Mouse (Mus musculus): ENCODE data around the gene Gpr152. TPM values are rescaled to one million over a fixed set of nuclear protein-coding genes. Genes with fewer than 3 reads are reported as not detected.

Gene Gpr152
- polyA plus RNA-seq, 1 experiment, result not detected

DNA sequence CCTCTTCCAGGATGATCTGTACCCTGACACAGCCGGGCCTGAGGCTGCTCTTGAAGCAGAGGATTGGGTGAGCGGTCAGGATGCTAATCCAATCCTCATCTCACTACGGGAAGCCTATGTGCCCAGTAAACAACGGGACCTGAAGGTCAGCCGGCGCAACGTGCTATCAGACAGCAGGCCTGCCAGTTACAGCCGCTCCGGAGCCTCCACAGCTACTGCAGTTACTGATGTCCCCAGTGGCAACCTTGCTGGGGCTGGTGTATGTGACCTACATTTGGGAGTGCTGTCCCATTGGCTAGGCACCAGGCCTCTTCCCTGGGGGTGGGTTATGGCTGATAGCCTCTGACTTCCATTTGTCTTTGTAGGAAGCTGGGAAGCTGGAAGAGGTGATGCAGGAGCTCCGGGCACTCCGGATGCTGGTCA, 13.7 kb downstream of the Gpr152 start, which contains the start of gene Ptprcap:
Ptprcap (plus strand) TSS at position 373 of the 423 bp plus-strand sequence.
- peaks cover 15% of the 10 kb centered on the region for H3K79me3 ChIP-seq (ENCODE audit: low read depth)
- H3K4me3 ChIP-seq (ENCODE audit: insufficient read depth, poor library complexity, severe bottlenecking), result no peak within 1 kb of the TSS
- no peaks in the 10 kb centered on the region for H3K27me3 ChIP-seq (ENCODE audit: control insufficient read depth, insufficient read depth, insufficient read length)
- peaks cover 28% of the 10 kb centered on the region for H3K79me2 ChIP-seq (ENCODE audit: control insufficient read depth, insufficient read depth)
- peaks cover 32% of the 10 kb centered on the region for H3K36me3 ChIP-seq (ENCODE audit: control insufficient read depth, insufficient read depth)
- H3ac ChIP-seq (ENCODE audit: control insufficient read depth, insufficient read length, low read depth), result no peak within 1 kb of the TSS
- TF ChIP-seq MAX (IDR thresholded peaks at IDR 0.05), result no peak
- no peak for TF ChIP-seq CEBPB (IDR thresholded peaks at IDR 0.05; ENCODE audit: low read depth)
- TF ChIP-seq USF1 (IDR thresholded peaks at IDR 0.05; ENCODE audit: low read depth), result no peak
- TF ChIP-seq MYOD1 (IDR thresholded peaks at IDR 0.05; ENCODE audit: control insufficient read depth, insufficient read length, low read depth), result no peak
- TF ChIP-seq FOSL1 (IDR thresholded peaks at IDR 0.05; ENCODE audit: insufficient read depth, low read length, poor library complexity, severe bottlenecking), result no peak
- TF ChIP-seq CTCF (IDR thresholded peaks at IDR 0.05; ENCODE audit: control insufficient read depth, insufficient read depth, insufficient read length), result no peak

DNA sequence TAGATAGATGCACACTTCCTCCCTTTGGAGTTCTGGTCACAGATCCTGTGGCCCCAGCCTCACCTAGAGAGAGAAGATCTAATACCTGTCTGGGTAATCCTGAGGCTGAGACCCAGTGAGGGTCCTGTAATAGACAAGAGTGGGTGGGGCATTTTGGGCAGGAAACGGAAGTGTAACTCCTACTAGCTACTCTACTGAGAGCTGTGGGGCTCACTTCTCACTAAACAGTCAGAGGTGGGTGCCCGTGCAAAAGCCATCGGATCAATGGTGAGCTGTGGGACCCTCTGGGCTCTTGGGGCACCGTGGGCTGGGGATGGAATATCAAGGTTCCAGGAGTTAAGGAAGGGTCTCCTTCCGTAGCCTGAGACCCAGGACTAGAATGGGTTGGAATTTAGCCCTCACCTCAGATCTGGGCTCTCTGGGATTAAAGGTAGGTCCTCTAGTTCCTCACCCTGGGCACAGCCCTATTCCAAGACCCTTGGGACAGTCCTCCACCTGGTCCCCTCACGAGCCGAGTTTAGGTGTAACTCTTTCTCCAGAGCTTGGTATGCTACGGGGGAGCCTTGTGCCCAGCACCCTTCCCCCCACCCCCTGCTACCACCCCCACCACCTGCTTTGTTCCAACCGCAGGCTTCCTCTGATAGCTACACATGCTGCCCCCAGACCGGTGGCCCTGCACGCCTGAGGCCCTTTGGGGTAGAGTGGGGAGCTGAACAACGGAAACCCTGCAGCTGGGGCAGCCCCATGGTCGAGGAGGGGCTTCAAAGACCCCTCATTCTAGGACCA, 15.0 kb downstream of the Gpr152 start:
- peaks cover 37% of the 10 kb centered on the region for H3K36me3 ChIP-seq (ENCODE audit: control insufficient read depth, insufficient read depth)
- no peak overlapping the region for H3K4me3 ChIP-seq (ENCODE audit: insufficient read depth, poor library complexity, severe bottlenecking)
- no peak overlapping the region for H3ac ChIP-seq (ENCODE audit: control insufficient read depth, insufficient read length, low read depth)
- H3K79me3 ChIP-seq (ENCODE audit: low read depth), result peaks cover 5% of the 10 kb centered on the region
- no peak for TF ChIP-seq MYOG (IDR thresholded peaks at IDR 0.05; ENCODE audit: control insufficient read depth, extremely low read depth, insufficient read length)
- TF ChIP-seq USF1 (IDR thresholded peaks at IDR 0.05; ENCODE audit: low read depth), result no peak
- no peak for TF ChIP-seq MYOD1 (IDR thresholded peaks at IDR 0.05; ENCODE audit: control insufficient read depth, insufficient read length, low read depth)
- no peak for TF ChIP-seq MAX (IDR thresholded peaks at IDR 0.05)
- no peak for TF ChIP-seq CTCF (IDR thresholded peaks at IDR 0.05; ENCODE audit: control insufficient read depth, insufficient read depth, insufficient read length)
- no peak for TF ChIP-seq CEBPB (IDR thresholded peaks at IDR 0.05; ENCODE audit: low read depth)
- no peak for TF ChIP-seq FOSL1 (IDR thresholded peaks at IDR 0.05; ENCODE audit: insufficient read depth, low read length, poor library complexity, severe bottlenecking)
- peaks cover 17% of the 10 kb centered on the region for H3K79me2 ChIP-seq (ENCODE audit: control insufficient read depth, insufficient read depth)
- H3K27me3 ChIP-seq (ENCODE audit: control insufficient read depth, insufficient read depth, insufficient read length), result no peaks in the 10 kb centered on the region

DNA sequence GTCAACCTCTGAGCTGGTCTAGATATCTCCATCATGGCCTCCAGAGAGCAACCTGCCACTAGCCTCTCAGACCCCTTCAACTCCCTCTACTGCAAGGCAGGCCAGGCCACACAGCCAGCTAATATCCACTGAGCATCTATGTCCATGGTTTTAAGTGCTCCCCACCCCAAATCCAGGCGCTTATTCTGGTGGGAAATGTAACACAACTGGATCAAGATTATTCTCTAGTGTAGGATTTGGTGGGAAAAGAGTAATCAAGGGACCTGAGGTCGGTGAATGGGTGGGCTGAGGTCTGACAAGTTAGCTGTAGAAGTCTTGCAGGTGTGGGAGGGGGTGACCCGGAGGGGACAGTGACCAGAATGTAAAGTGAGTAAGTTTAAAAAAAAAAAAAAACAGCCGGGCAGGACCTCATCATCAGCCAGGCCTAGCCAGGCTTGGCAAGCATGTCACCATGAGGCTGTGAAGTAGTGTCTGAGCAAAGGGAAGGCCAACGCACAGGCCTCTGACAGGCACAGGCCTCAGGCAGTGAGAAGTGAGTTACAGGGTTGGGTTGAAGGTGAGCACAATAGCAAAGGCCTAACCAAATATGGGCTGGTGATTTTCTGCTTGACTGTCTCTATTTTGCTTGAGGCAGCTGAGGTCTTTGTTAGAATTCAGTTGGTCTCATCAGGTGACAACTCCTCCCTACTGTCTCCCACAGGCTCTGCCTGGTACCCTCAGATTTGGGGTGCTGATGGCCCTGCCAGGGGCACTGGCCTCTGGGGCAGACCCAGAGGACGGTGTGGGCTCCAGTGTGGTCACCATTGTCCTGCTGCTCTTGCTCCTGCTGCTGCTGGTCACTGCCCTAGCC, 15.9 kb downstream of the Gpr152 start:
- Histone ChIP-seq H3K79me3 (ENCODE audit: low read depth) (no peaks in the 10 kb centered on the region), H3K36me3 (ENCODE audit: control insufficient read depth, insufficient read depth) (peaks cover 37% of the 10 kb centered on the region), H3ac (ENCODE audit: control insufficient read depth, insufficient read length, low read depth) (no peak overlapping the region), H3K4me3 (ENCODE audit: insufficient read depth, poor library complexity, severe bottlenecking) (no peak overlapping the region), H3K27me3 (ENCODE audit: control insufficient read depth, insufficient read depth, insufficient read length) (no peaks in the 10 kb centered on the region), H3K79me2 (ENCODE audit: control insufficient read depth, insufficient read depth) (peaks cover 8% of the 10 kb centered on the region)
- TF ChIP-seq MAX (IDR thresholded peaks at IDR 0.05) (no peak), FOSL1 (IDR thresholded peaks at IDR 0.05; ENCODE audit: insufficient read depth, low read length, poor library complexity, severe bottlenecking) (no peak), USF1 (IDR thresholded peaks at IDR 0.05; ENCODE audit: low read depth) (no peak), MYOD1 (IDR thresholded peaks at IDR 0.05; ENCODE audit: control insufficient read depth, insufficient read length, low read depth) (no peak), CTCF (IDR thresholded peaks at IDR 0.05; ENCODE audit: control insufficient read depth, insufficient read depth, insufficient read length) (no peak), MYOG (IDR thresholded peaks at IDR 0.05; ENCODE audit: control insufficient read depth, extremely low read depth, insufficient read length) (no peak), CEBPB (IDR thresholded peaks at IDR 0.05; ENCODE audit: low read depth) (no peak)

DNA sequence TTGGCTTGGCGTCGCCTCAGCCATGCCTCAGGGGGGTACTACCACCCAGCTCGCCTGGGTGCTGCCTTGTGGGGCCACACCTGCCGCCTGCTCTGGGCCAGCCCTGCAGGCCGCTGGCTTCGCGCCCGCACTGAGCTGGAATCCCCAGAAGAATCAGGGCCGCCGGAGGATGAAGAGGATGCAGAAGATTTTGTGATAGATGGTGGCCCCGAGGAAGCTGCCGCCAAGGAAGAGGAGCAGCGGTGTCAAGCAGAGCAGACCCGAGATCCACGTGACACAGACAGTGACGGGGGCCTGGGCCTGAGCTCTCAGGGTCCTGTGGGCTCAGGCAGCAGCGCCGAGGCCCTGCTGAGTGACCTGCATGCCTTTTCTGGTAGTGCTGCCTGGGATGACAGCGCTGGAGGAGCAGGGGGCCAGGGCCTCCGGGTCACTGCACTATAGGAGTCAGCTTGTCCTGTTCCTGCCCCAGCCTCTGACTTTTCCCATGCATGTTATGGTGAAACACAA, 16.5 kb downstream of the Gpr152 start:
- Histone ChIP-seq H3K27me3 (ENCODE audit: control insufficient read depth, insufficient read depth, insufficient read length) (no peaks in the 10 kb centered on the region), H3K79me2 (ENCODE audit: control insufficient read depth, insufficient read depth) (peaks cover 2% of the 10 kb centered on the region), H3K36me3 (ENCODE audit: control insufficient read depth, insufficient read depth) (peaks cover 33% of the 10 kb centered on the region), H3ac (ENCODE audit: control insufficient read depth, insufficient read length, low read depth) (no peak overlapping the region), H3K79me3 (ENCODE audit: low read depth) (no peaks in the 10 kb centered on the region), H3K4me3 (ENCODE audit: insufficient read depth, poor library complexity, severe bottlenecking) (no peak overlapping the region)
- TF ChIP-seq MYOG (IDR thresholded peaks at IDR 0.05; ENCODE audit: control insufficient read depth, extremely low read depth, insufficient read length) (no peak), CTCF (IDR thresholded peaks at IDR 0.05; ENCODE audit: control insufficient read depth, insufficient read depth, insufficient read length) (no peak), MYOD1 (IDR thresholded peaks at IDR 0.05; ENCODE audit: control insufficient read depth, insufficient read length, low read depth) (no peak), CEBPB (IDR thresholded peaks at IDR 0.05; ENCODE audit: low read depth) (no peak), USF1 (IDR thresholded peaks at IDR 0.05; ENCODE audit: low read depth) (no peak), FOSL1 (IDR thresholded peaks at IDR 0.05; ENCODE audit: insufficient read depth, low read length, poor library complexity, severe bottlenecking) (no peak), MAX (IDR thresholded peaks at IDR 0.05) (no peak)

DNA sequence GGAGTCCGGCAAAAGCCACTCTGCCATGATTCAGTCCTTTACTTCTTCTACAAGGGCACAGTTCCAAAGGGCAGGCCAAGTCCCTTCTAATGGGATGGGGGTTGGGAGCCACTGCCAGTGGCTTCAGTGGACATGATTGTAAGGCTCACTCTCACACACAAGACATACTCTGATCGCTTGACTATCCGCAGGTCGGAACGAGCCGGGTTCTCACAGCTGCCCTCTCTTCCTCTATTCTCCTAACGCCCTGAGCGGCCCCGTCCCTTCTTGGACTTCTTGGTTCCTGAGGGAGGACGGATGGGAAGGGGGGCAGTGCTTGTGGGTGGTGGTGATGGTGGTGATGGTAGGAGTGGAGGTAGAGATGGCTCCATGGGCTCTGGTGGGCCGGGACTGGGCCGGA, 17.2 kb downstream of the Gpr152 start:
- no peak overlapping the region for H3ac ChIP-seq (ENCODE audit: control insufficient read depth, insufficient read length, low read depth)
- no peak for TF ChIP-seq USF1 (IDR thresholded peaks at IDR 0.05; ENCODE audit: low read depth)
- no peak for TF ChIP-seq FOSL1 (IDR thresholded peaks at IDR 0.05; ENCODE audit: insufficient read depth, low read length, poor library complexity, severe bottlenecking)
- no peak for TF ChIP-seq MYOG (IDR thresholded peaks at IDR 0.05; ENCODE audit: control insufficient read depth, extremely low read depth, insufficient read length)
- no peak for TF ChIP-seq CTCF (IDR thresholded peaks at IDR 0.05; ENCODE audit: control insufficient read depth, insufficient read depth, insufficient read length)
- peaks cover 3% of the 10 kb centered on the region for H3K79me3 ChIP-seq (ENCODE audit: low read depth)
- peaks cover 4% of the 10 kb centered on the region for H3K79me2 ChIP-seq (ENCODE audit: control insufficient read depth, insufficient read depth)
- H3K36me3 ChIP-seq (ENCODE audit: control insufficient read depth, insufficient read depth), result peaks cover 37% of the 10 kb centered on the region
- H3K4me3 ChIP-seq (ENCODE audit: insufficient read depth, poor library complexity, severe bottlenecking), result no peak overlapping the region
- no peaks in the 10 kb centered on the region for H3K27me3 ChIP-seq (ENCODE audit: control insufficient read depth, insufficient read depth, insufficient read length)

Data from C2C12 (cell line).